Mouse (Mus musculus): ENCODE measurements around the gene Grik4. TPM values are rescaled to one million over a fixed set of nuclear protein-coding genes. Genes with fewer than 3 reads are reported as not detected.
A peak's percentile ranks its signal among the peaks of the same experiment; 100 is the strongest.
"Not testable (repeated sequence)": the region's sequence is repeated elsewhere in the genome, so short reads cannot be mapped to it uniquely, and the experiment has no call there.

Grik4 gene
- total RNA-seq, 2 experiments from 2014 or later: 0.41 to 0.54 TPM

DNA sequence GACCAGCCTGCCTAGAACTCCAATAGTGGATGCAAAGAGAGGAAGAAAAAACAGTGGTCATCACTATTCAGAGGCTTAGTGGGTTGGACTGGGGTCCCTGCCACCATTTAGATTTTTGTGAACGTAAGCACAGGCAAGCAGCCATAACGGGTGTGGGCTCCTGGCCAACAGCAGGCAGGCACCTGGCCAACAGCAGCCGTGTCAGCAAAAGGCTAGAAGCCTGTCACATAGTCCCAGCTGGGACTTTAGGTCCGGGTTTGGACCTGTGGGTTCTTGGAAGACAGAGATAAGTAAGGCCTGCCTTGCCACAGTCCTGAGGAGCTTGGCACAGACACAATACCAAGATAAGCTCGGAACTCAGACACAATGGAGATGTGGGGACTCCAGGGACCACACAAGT is 145.1 kb downstream of the Grik4 start:
- peak in 1 of 2 experiments; percentile 24 for DNase-seq (ENCODE audit: low spot score in 2 of 2)

DNA sequence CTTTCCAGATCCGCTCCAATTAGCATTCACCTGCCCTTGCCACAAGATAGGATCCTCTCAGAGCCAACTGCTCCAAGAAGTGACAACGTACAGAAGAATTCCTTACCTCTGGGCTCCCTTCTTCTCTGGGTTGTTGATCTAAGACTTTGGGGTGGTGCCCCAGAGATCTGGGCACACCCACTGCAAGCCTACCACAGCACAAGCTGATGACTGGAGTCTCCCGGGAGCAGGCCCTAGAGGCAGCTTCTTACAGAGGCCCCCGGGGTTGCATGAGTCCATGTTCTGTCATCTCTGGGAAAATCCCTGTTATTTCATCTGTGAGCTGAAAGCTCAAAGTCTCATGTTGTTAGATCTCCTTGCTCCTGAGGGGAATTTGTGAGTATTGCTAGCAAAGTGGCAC is 146.0 kb downstream of the Grik4 start:
- no peak for DNase-seq (ENCODE audit: low spot score in 2 of 2)

GRCm38 (mm10) chr9:42797276-42797675 is 147.0 kb downstream of the Grik4 start:
- no peak for DNase-seq (ENCODE audit: low spot score in 2 of 2)

GRCm38 (mm10) chr9:42795881-42796280 is 148.4 kb downstream of the Grik4 start:
- DNase-seq (ENCODE audit: low spot score in 2 of 2): no peak

DNA sequence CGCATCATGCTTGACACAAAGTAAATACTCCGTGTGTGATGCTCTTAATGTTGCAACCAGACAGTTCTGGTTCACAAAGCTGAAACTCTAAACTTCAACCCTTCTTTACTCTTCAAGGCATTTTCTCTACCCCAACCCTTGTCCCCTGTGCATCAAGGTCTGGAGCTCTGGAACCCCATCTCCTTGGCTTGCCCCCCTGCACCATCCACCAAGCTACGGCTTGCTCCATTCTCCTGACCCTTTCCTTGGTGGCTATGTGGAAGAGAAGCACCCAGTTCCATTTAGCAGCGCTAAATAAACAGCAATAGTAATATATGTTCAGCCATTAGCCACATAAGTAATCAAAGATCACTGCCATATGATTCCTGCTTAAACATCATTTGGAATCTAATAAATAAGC is 150.3 kb downstream of the Grik4 start:
- DNase-seq (ENCODE audit: low spot score in 2 of 2): no peak

GRCm38 (mm10) chr9:42793581-42793980 is 150.7 kb downstream of the Grik4 start:
- DNase-seq (ENCODE audit: low spot score in 2 of 2): no peak

- no peak for DNase-seq (ENCODE audit: low spot score in 2 of 2)
Observed at GRCm38 (mm10) chr9:42792381-42792780, 151.9 kb downstream of the Grik4 start.

DNA sequence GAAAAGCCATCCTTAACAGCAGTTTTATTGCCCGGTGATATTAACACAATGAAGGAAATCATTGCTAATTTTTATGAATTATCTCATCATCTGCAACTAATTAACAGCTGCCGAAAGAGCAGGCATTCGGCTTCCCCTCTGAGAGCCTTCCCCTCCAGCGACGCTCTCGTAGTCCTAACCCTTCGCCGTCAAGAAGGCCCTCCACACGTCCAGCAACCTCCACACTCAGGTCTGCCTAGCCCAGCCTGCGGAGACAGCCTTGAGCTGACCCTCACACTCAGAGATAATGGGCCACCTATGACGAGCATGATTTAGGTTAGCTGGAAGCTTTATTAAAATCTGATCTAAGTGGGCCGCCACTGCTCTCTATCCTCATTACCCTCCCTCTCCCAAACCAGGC is 152.5 kb downstream of the Grik4 start:
- DNase-seq (ENCODE audit: low spot score in 2 of 2): no peak

DNA sequence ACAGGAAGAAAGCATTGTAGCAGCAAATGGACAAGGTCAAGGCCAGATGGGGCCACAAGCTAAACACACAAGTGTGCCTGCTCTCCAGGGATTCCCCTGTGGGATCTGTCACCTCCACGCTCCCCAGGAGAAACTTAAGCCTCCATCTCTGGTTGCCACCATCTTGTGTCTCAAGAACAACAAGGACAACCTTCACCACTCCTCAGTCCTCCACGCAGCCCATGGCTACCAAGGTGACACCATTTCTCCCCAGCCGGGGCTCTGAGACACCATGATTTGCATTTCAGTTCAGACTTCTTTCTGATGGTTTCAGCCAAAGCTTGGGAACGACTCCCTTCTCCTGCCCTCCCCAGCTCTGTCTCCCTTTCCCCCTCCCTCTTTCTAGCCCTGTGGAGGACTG is 152.9 kb downstream of the Grik4 start:
- no peak for DNase-seq (ENCODE audit: low spot score in 2 of 2)

- DNase-seq (ENCODE audit: low spot score in 2 of 2): peak in 1 of 2 experiments; percentile 37
Observed at GRCm38 (mm10) chr9:42788471-42788870, 155.8 kb downstream of the Grik4 start.

- DNase-seq (ENCODE audit: low spot score in 2 of 2): no peak
Observed at GRCm38 (mm10) chr9:42786882-42787281, 157.4 kb downstream of the Grik4 start.

- DNase-seq (ENCODE audit: low spot score in 2 of 2): no peak
Observed at GRCm38 (mm10) chr9:42786286-42786685, 158.0 kb downstream of the Grik4 start.

DNA sequence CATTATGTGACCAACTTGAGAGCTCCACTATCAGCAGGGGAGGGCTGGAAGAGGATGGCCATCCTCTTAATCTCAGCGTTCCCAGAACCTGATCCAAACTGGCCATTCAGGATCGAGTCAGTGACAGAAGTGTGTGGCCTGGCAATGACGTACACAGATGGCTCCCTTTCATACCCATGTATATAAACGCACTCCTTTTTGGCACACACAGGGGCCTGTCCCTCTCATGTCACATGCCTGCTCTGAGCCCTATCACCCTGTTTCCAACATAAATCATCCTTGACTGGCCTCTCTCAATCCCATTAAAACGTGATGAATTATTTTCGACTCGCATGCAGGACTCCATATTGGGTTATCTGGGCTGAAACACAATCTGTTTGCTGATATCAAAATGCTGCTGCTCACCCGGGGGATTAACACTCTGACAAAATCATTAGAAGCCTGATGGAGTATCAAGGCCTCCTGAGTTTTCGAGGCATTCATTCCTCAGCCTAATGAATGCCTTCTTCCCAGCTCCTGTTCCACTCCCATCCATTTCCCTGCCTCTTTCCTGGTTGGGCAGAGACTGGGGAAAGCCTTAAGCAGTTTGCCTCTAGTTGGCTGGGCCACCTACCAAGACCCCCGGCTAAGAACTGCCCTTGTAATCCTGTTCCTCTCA is 159.0 kb downstream of the Grik4 start:
- no peak for DNase-seq (ENCODE audit: low spot score in 2 of 2)

DNA sequence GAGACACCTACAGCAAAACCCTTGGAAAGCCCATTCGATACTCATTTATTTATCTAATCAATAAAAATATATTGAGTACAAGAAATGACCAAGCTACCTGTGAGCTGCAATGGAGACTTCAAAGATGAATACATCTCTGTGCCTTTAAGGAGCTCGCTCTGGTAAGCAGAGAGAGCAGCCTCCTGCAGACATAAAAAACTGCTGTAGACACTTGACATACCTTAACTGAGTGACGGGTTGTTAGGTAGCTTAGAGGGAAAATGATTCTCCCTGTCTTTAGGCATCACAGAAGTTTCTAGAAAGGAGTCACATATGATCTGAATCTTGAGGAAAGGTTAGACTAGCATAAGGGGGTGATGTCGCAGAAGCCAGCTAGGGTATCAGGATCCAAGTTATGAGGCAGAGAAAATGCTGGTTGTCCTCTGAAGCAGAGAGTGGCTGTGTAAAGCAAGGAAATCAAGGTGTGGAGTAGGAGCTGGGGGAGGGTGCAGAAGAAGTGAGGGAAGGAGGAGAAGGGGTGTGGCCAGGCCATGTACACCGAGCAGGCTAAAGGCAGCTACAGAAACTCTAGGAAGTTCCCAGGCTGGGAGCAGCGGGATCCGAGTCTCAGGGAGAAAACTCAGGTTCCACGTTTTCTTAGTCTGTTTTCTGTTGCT is 160.9 kb downstream of the Grik4 start:
- no peak for DNase-seq (ENCODE audit: low spot score in 2 of 2)

DNA sequence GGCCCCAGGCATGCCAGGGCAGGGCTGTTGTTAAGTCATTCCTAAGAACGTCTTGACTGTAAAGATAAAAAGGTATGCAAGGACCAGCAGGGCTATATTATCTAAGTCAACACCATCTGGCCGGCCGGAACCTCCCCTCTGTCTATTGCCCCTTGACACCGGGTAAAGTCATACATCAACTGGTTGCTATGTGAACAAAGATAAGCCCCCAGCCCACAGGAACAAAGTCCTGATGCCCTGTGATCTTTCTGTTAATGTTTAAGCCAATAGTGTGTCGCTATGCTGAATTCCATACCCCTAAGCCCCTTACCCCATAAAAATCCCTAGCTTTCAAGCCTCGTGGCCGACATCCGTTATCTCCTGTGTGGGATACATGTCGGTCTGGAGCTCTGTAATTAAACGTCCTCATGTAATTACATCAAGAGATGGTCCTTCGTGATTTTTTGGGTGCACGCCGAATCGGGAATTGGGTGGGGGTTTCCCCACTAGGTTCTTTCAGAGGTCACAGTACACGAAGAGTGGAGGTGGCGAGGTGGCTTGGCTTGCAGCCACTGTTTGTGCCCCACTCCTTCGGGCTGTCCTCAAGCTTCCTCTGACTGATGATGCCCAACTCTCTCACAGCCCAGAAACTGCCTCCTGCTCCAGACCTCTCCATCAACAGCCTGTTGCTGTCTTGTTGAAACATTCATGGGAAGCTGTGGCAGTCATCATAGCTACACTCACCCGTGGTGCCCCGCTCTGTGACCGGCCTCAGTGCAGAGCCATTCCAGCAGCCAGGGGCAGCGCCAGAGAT is 165.6 kb downstream of the Grik4 start:
- not testable (repeated sequence) for DNase-seq (ENCODE audit: low spot score in 2 of 2)

DNA sequence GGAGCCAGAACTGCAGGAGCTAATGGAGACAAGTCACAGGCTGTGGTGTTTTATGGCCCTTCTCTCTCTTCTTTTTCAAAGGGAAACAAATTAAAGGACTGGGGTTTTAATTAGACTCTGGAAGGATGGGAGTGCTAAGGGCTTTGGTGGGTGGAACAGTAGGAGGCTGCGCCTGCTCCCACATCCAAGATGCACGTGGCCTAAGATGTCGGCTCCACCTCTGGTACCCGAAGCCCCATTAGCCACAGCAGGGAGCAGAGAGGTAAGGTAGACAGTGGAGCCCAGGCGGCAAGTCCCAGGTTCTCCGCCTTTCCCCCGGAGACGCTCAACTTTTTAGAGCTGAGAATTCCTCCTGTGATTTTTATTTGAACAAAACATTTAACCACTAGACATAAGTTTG is 166.4 kb downstream of the Grik4 start:
- no peak for DNase-seq (ENCODE audit: low spot score in 2 of 2)

GRCm38 (mm10) chr9:42776804-42777203 is 167.5 kb downstream of the Grik4 start:
- no peak for DNase-seq (ENCODE audit: low spot score in 2 of 2)

GRCm38 (mm10) chr9:42764823-42765560 is 179.3 kb downstream of the Grik4 start:
- DNase-seq (ENCODE audit: low spot score in 2 of 2): no peak

- no peak for DNase-seq (ENCODE audit: low spot score in 2 of 2)
Observed at GRCm38 (mm10) chr9:42758682-42759205, 185.5 kb downstream of the Grik4 start.

DNA sequence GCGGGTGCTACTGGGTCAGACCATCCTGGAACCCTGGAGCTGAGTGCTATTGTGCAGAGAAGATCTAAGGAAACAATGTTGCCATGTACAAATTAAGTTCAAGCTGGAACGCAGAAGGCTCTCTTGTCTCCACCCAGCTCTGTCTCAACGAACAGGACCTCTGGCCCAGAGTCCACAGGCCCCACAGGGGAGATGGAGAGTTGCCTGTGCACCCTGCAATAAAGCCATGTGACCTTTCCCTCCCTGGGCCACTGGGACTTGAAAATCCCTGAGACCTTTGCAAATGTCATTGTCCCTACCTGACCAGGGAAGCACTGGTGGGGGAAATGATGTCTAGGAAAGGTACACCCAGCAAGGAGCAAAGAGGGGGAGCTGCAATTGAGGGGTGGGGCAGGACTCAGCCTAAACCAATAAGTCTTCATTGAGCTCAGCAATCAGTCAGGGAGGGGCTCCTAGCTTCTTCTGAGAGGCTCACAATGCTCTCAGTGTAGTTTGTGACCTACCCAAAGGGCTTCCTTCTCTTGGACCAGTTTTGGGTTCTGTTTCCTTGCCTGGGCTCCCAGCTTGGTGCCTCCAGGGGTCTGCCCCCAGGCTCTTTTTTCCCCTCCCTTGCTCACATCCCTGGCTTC is 187.2 kb downstream of the Grik4 start:
- no peak for DNase-seq (ENCODE audit: low spot score in 2 of 2)

GRCm38 (mm10) chr9:42754699-42755098 is 189.6 kb downstream of the Grik4 start:
- no peak for DNase-seq (ENCODE audit: low spot score in 2 of 2)
